Mouse (Mus musculus) naive thymus-derived CD4-positive, alpha-beta T cell, adult 2 months (primary cell): Measurements from ENCODE around the gene Pcmt1.
"Not testable (repeated sequence)": the region's sequence is repeated elsewhere in the genome, so short reads cannot be mapped to it uniquely, and the experiment has no call there.

Experiments
- DNase-seq: peaks from one replicate; pipeline ENCODE4 v3.0.0-alpha.2; 2011; ENCODE audit warnings: low read depth

Gene Pcmt1

DNA sequence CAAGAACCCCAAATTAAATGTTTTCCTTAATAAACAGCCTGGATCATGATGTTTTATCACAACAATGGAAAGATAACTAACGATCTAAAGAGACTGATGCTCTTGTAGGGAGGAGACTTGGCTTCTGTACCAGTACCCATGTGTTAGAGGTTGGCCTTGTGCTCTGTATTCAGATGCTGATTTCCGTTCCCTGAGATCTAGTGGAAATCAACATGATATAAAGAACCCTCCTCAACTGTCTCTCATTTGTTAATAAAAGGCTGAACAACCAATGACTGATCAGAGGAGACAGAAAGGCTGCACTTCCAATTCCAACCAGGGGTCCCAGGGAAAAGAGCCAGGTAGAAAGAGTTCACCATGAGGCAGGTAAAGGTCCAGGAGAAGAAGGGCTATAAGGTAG lies 35.0 kb downstream of the Pcmt1 start:
- no peak for DNase-seq

GRCm38 (mm10) chr10:7640366-7640765 lies 40.6 kb downstream of the Pcmt1 start:
- DNase-seq = no peak

- peak; percentile 62 for DNase-seq
Measured at GRCm38 (mm10) chr10:7630951-7631720, 49.8 kb downstream of the Pcmt1 start.

DNA sequence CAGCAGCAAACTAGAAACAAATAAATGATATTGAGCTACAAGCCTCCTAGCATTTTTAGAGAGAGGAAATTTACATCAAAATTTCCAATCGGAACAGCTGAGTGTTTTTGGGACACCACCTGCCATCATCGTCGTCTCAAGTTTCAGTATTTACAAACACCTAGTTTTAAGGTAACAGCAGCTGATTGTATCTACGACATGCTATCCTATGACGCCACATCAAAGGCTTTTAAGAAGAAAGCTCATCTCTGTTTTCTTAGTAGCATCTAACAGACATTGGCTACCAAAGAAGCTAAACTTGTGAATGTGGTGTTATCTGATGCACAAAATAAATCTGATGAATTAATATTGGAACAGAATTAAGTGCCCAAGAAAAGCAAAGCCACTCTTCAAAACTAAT lies 50.6 kb downstream of the Pcmt1 start:
- DNase-seq = peak; percentile 54

GRCm38 (mm10) chr10:7629092-7629491 lies 51.8 kb downstream of the Pcmt1 start:
- no peak for DNase-seq

- no peak for DNase-seq
Measured at GRCm38 (mm10) chr10:7623861-7624518, 56.9 kb downstream of the Pcmt1 start.

DNA sequence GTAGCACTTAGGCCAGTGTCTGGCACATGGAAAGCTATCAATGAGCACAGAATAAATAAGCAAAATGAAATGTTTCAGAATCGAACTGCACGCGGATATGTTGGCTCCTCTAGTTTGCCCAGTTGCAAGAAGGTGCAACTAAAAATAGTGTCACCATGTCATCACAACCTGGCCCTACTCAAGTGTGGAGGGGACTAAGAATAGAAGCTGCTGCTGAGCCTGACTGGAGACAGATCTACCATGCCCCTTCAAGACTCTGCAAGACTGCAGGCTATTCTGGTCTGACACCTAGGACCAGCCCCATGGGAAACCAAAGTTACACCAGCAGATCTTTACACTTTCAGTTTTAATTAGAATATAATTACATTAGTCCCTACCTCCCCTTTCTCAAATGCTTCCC lies 58.6 kb downstream of the Pcmt1 start:
- DNase-seq = no peak

GRCm38 (mm10) chr10:7620723-7621122 lies 60.2 kb downstream of the Pcmt1 start:
- no peak for DNase-seq

DNA sequence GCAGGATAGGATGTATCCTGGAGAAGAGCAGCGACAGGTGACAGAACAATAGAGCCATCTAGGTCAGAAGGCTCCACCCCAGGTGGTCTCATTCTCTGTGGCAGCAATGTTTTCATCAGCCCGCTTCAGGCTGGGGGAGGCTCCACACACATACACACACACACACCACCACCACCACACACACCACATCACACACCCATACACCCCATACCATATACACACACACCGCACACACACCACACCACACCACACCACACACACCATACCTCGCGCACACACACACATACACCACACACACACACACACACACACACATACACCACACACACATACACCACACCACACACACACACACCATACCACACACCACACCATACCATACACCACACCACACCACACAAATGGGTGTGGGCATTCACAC lies 61.1 kb downstream of the Pcmt1 start:
- DNase-seq = no peak

DNA sequence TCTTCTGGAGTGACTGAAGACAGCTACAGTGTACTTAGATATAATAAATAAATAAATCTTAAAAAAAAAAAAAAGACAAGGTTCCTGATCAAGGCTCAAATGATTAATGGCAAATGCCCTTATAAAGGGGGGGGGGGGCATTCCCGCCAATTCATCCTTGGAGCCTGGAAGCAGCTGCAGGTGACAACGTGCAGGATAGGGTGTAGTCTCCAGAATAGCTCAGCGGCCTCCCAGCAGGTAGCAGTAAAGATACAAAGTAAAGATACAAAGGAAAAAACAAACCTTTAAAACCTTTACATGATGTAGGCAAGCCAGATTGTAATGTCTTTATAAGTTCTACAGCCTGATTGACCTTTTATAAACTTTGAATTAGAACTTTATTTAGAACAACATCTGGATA lies 63.4 kb downstream of the Pcmt1 start:
- DNase-seq = not testable (repeated sequence)

DNA sequence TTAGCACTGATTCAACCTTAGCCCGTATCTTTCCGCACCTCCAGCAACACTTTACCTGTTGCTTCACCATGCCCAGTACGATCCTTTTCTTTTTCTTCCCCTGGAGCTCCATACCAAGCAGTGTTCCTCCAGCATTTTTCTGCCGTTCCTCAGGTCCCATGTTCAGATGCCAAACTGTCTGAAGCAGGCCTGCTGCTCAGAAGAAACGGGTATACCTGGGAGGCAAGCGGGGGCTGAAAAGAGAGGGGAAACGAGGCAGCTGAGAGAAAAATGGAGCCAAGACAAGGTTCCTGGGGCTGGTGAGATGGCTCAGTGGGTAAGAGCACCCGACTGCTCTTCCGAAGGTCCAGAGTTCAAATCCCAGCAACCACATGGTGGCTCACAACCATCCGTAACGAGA lies 63.8 kb downstream of the Pcmt1 start:
- not testable (repeated sequence) for DNase-seq

DNA sequence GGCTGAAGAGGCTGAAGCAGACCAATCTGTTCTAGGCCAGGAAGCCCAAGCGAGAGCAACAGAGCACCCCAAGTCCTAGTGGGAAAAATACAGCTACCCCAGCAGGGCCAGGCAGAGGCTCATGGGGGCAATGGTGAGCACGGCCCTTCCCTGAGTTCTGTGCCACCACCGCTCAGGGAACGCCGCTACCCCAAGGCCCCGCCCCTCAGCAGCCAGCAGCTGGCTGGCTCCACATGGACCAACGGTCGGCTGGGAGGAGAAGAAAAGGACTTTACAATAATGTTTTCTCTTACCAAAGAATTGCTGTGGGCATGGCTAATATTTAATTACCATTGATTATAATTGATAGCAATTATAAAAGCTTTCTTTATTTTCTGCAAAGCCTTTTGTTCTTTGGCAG lies 66.1 kb downstream of the Pcmt1 start:
- no peak for DNase-seq

- not testable (repeated sequence) for DNase-seq
Measured at GRCm38 (mm10) chr10:7612210-7612609, 68.7 kb downstream of the Pcmt1 start.

DNA sequence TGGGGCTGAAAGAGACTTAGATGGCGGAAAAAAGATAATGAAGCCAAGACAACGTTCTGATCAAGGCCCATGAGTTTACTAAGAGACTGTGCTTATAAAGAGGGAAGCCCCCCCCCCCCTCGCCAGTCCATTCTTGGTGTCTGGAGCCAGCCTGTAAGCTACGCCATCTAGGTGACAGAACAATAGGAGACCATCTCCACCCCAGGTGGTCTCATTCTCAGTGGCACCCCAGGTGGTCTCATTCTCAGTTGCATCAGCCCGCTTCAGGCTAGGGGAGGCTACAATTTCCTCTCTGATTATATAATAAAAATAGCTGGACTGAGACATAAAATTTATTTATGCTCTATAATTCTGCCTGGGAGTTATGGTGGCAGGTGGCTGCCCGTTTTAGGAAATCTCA lies 69.3 kb downstream of the Pcmt1 start:
- no peak for DNase-seq

DNA sequence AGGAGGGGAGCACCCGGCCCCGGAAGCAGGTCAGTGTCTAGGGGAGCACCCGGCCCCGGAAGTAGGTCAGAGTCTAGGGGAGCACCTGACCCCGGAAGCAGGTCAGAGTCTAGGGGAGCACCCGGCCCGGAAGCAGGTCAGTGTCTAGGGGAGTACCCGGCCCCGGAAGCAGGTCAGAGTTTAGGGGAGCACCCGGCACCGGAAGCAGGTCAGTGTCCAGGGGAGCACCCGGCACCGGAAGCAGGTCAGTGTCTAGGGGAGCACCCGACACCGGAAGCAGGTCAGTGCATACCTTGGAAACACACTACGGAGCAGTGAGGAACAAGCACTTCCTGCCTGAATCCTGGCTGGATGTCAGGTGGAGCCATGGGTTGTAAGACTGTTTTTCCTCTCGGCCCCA lies 72.3 kb downstream of the Pcmt1 start:
- no peak for DNase-seq

GRCm38 (mm10) chr10:7606437-7606836 lies 74.5 kb downstream of the Pcmt1 start:
- DNase-seq = no peak

DNA sequence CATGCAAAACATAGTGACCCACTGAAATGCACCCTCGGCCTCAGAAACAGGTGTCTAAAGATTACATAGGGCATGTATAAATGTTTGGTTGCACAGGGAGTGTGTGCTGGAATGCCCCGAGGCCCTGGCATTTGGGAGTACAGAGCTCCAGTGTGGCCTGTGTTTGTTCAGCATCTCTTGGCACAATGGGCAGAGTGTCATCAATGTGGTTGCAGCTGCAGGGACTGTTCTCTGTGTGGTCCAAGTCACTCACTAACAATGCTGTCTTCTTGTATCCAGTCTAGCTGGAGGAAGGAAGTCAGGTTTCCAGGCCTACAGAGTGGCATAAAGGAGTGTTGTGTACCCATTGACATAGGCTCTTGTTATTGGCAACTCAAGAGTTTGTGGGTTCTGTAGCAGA lies 75.8 kb downstream of the Pcmt1 start:
- DNase-seq = no peak

GRCm38 (mm10) chr10:7600647-7601046 lies 80.3 kb downstream of the Pcmt1 start:
- DNase-seq = peak; percentile 85

GRCm38 (mm10) chr10:7598177-7598576 lies 82.8 kb downstream of the Pcmt1 start:
- DNase-seq = no peak

DNA sequence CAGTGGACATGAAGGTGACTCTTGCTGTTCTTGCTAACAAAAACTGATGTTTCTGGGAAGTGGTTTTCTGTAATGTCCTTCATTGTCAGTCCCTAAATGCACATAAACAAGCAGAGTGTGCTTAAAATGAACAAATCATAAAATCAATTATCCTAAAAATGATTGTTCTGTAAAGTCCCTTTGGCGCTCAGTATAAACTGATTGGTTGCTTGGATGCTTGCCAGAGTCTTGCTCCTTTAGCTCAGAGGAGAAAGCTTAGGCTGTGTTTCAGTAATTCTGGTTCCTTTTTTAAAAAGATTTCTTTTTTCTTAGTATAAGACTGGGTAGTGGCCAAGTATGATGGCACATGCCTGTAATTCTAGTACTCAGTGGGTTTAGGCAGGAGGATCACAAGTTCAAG lies 84.7 kb downstream of the Pcmt1 start:
- DNase-seq = no peak

GRCm38 (mm10) chr10:7594797-7595196 lies 86.1 kb downstream of the Pcmt1 start:
- DNase-seq = no peak

DNA sequence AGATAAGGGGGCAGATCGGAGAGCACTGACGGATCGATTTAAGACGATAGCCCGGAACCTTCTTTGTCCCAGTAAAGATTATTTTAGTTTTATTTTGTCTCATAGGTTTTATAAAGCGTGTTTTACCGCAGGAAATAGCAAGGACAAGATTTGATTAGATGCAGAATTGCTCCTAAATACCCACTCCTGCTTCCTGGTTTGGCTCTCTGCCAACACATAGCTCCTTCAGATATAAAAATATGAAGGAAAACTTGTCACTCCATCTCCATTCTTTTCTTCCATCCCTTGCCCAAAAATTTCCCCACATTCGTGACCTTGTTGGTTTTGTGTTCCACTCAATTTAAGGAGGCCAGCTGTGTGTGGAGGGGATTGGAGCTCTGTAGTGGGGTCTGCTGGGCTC lies 90.1 kb downstream of the Pcmt1 start:
- no peak for DNase-seq

DNA sequence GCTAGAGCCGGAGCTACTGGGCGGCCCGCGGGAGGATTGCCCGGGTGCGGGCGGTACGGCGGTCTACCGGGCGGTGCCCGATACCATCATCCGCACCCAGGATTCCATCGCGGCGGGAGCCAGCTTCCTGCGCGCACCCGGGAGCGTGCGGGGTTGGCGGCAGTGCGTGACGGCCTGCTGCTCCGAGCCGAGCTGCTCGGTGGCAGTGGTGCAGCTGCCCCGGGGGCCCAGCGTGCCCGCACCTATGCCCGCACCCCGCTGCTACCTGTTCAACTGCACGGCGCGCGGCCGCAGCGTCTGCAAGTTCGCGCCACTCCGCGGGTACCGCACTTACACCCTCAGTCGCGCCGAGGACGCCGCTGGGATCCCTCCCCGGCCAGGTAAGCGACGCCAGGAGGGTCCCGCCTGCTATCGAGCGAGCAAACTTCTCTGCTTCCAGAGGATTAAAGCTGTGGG lies 90.7 kb downstream of the Pcmt1 start:
- no peak for DNase-seq
